Mouse (Mus musculus): ENCODE measurements around the gene Eif4g1.

Eif4g1 gene

GRCm38 (mm10) chr16:20706407-20707055, 38.4 kb downstream of the Eif4g1 start:
- no peak for DNase-seq (ENCODE audit: low spot score)

GRCm38 (mm10) chr16:20708220-20708938, 40.3 kb downstream of the Eif4g1 start:
- DNase-seq (ENCODE audit: low spot score): no peak

GRCm38 (mm10) chr16:20708939-20709734, 41.0 kb downstream of the Eif4g1 start:
- peak; percentile 77 for DNase-seq (ENCODE audit: low spot score)

DNA sequence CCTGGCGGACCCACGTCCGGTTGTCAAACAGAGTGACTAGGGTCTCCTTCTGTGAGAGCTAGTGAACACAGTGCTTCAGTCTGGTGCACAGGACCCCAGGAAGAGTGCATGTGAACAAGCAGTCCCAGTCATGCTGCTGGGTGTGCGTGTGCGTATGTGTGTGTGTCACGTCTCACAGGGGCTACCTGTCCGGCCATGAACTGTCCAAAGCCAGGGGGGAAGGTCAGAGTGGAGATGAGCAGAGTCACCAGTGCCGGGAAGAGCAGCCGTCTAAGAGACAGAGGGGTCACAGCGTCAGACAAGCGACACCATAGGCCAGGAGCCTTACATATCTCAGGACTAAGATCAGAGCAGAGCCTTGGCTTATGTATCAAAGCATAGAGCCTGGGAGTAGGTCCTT, 42.3 kb downstream of the Eif4g1 start:
- DNase-seq (ENCODE audit: low spot score): no peak

- no peak for DNase-seq (ENCODE audit: low spot score)
Measured at GRCm38 (mm10) chr16:20710810-20711209, 42.7 kb downstream of the Eif4g1 start.

GRCm38 (mm10) chr16:20712190-20712589, 44.1 kb downstream of the Eif4g1 start:
- DNase-seq (ENCODE audit: low spot score): no peak

GRCm38 (mm10) chr16:20712889-20713288, 44.8 kb downstream of the Eif4g1 start:
- DNase-seq (ENCODE audit: low spot score): no peak

- no peak for DNase-seq (ENCODE audit: low spot score)
Measured at GRCm38 (mm10) chr16:20714307-20715080, 46.4 kb downstream of the Eif4g1 start.

- DNase-seq (ENCODE audit: low spot score): no peak
Measured at GRCm38 (mm10) chr16:20715161-20715560, 47.0 kb downstream of the Eif4g1 start.

DNA sequence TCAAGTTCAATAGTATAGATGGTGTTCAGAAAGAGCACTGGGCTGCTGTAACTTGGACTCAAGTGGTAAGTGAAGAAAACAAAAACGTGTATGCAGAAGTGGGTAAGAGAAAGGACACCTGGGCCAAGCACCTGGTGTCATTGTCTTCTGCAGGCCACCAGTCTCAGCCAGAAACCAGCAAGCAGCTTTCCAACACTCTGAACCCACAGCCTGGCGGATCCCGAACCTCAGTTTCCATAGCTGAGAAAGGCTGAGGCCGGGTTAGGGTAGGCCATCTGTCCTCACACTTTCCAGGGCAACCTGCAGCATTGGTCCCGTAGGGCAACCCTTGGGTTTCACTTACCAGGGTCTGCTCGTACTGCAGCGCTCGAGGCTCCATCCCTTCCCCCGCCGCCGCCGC, 47.5 kb downstream of the Eif4g1 start:
- no peak for DNase-seq (ENCODE audit: low spot score)

DNA sequence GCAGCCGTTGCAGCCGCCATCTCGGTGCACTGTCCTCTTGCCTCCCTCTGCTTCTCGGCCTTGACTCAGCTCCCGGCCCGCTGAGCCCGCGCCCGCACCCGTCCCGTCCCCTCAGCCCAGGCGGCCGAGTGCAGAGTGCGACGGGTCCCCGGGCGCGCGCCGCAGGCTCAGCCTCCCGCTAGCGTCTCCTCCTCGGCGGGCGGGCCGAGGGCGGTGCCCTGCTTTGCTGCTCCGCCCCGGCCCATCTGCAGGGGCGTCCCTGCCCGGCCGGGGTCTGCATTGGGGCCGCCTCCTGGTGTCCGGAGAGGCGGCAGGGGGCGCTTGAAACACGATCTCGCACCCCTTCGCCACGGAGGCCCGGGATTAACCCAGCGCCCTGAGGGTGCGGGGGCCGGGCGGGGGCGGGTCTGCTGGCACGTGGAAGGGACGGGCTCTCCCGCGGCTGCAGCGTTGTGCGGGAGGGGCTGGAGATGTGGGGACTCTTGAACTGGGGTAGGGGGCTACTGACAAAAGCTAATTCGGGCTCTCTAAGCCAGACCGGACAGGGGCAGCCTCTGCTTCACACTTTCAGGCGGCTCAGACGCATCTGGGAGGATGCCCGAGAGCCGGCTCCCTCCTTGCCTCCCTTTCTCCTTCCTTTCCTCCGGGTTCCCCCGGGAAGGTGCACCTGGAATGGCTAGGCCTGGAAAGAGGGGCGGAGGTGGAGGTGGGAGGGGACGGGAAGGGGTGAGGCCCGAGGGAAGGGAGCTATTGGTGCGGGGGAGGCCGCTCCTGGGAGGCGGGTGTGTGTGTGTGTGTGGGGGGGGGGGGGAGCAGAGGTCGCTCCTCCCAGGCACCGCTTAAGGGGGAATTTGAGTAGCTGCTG, 48.1 kb downstream of the Eif4g1 start:
- DNase-seq (ENCODE audit: low spot score): peak; percentile 90

GRCm38 (mm10) chr16:20716841-20717180, 48.7 kb downstream of the Eif4g1 start:
- DNase-seq (ENCODE audit: low spot score): no peak

GRCm38 (mm10) chr16:20717181-20717977, 49.3 kb downstream of the Eif4g1 start, which contains the start of the genes Polr2h and Clcn2:
TSS of gene Polr2h (plus strand) at chr16:20717665.
TSS of gene Clcn2 (minus strand) at chr16:20717746.
- peak; percentile 98 for DNase-seq (ENCODE audit: low spot score)

GRCm38 (mm10) chr16:20717978-20718670, 50.0 kb downstream of the Eif4g1 start:
- DNase-seq (ENCODE audit: low spot score): no peak

DNA sequence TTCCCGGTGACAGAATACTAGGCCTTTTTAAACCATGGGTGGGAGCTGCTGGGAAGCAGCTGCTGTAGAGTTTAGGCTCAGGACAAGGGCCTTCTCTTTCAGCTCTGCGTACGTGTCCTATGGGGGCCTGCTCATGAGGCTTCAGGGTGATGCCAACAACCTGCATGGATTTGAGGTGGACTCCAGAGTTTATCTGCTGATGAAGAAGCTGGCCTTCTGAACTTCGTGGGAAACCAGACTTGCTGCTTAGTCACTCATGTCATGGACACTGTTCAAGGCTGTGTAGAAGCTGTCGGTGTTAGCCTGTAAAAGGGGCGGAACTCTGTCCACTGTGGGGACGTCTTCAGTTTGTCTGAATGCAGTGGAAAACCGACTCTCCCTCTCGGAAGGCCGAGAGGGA, 53.7 kb downstream of the Eif4g1 start:
- no peak for DNase-seq (ENCODE audit: low spot score)

- DNase-seq (ENCODE audit: low spot score): no peak
Measured at GRCm38 (mm10) chr16:20722736-20723135, 54.6 kb downstream of the Eif4g1 start.

- DNase-seq (ENCODE audit: low spot score): no peak
Measured at GRCm38 (mm10) chr16:20723247-20723646, 55.1 kb downstream of the Eif4g1 start.

DNA sequence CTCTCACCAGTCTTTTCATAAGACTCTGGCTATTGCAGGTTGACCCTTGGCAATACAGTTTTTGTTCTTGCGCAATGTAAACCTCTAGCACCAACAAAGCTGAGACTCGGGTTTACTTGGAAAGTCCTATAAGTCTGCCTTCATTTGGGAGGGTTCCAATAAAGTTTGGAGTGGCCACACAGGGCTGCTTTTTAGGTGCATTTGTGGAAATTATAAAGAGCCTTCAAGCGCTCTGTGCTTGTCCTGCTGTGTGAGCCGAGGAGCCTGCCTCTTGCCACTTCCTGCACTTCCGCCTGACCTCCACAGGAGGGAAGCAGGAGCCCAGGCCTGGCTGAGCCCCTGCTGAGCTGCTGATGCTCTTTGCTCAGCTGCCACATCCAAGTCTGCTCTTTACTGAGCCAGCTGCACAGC, 56.2 kb downstream of the Eif4g1 start:
- DNase-seq (ENCODE audit: low spot score): peak; percentile 69

GRCm38 (mm10) chr16:20725321-20725720, 57.2 kb downstream of the Eif4g1 start:
- DNase-seq (ENCODE audit: low spot score): no peak

DNA sequence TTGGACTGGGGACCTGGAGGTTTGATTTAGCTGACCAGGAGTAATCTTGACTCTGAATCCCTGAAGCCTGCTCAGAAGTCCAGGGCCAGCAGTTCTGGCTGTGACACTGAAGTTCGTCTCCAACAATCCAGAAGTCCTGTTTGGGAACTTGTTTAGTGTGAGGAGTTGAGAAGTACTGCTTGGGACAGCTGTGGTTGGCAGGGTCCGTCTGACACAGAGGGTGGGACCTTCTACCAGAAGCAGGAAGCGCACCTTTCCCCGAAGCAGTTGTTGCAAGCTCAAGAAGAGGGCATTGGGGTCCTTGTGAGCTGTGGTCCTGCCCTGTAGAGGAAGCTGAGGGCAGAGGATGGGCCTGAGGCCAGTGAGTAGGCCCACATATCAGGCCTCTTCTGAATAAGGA, 57.6 kb downstream of the Eif4g1 start:
- DNase-seq (ENCODE audit: low spot score): no peak
